Mouse (Mus musculus) CH12.LX (cell line): ENCODE measurements around the gene Bcorl1. TPM values are rescaled to one million over a fixed set of nuclear protein-coding genes. Genes with fewer than 3 reads are reported as not detected.

Experiments
- DNase-seq: peaks from one replicate; pipeline ENCODE4 v3.0.0-alpha.2; 2013; ENCODE audit errors: extremely low read depth
- H3K27ac ChIP-seq: 2 replicates; pipeline ENCODE4 v1.5.1; 2012; ENCODE audit warnings: low read depth, mild to moderate bottlenecking, control low read depth, moderate library complexity; ENCODE audit not compliant: insufficient read depth
- H3K27me3 ChIP-seq: replicated peaks from 2 replicates; pipeline ENCODE3; 2012; ENCODE audit warnings: inconsistent platforms
- H3K36me3 ChIP-seq, 2 experiments: replicated peaks in 1 of 2; 2 replicates each; pipeline versions ENCODE3 to v1.6.1; 2012; ENCODE audit warnings: inconsistent platforms in 1 of 2, low read length in 1 of 2, mild to moderate bottlenecking in 1 of 2, mixed read lengths in 1 of 2, moderate library complexity in 1 of 2; ENCODE audit not compliant: control insufficient read depth in 1 of 2, insufficient read depth in 1 of 2
- H3K4me1 ChIP-seq, 2 experiments: 2 replicates each; pipeline ENCODE4 v1.6.1; 2012; ENCODE audit warnings: inconsistent platforms in 1 of 2, moderate library complexity in 1 of 2; ENCODE audit not compliant: insufficient read depth in 2 of 2, control insufficient read depth in 1 of 2
- H3K4me2 ChIP-seq: 2 replicates; pipeline ENCODE4 v1.6.1; 2012; ENCODE audit warnings: low read depth, mild to moderate bottlenecking, control low read depth; ENCODE audit not compliant: poor library complexity, insufficient read depth, severe bottlenecking
- H3K4me3 ChIP-seq, 3 experiments: fragments of 150-350 bp in 1 of 3; sonication (generic) in 1 of 3; replicated peaks in 1 of 3; 2 replicates each; pipeline versions ENCODE3 to v1.5.1; 2011 to 2012; ENCODE audit warnings: low read depth in 2 of 3, low read length in 2 of 3, mild to moderate bottlenecking in 2 of 3, moderate library complexity in 2 of 3, control low read depth in 1 of 3, improper control_type of control experiment in 1 of 3, inconsistent platforms in 1 of 3, mixed read lengths in 1 of 3; ENCODE audit not compliant: poor library complexity in 1 of 3
- H3K79me2 ChIP-seq: replicated peaks from 2 replicates; pipeline ENCODE4 v1.6.1; 2012; ENCODE audit warnings: mild to moderate bottlenecking, moderate library complexity; ENCODE audit not compliant: control insufficient read depth, poor library complexity, insufficient read depth, severe bottlenecking; ENCODE audit errors: extremely low read depth
- H3K9ac ChIP-seq: 2 replicates; pipeline ENCODE4 v1.6.1; 2012; ENCODE audit warnings: low read depth, mild to moderate bottlenecking, control low read depth, moderate library complexity; ENCODE audit not compliant: insufficient read depth
- H3K9me3 ChIP-seq: replicated peaks from 2 replicates; pipeline ENCODE3; 2012; ENCODE audit warnings: low read length, inconsistent platforms, mixed read lengths
- CTCF ChIP-seq, 2 experiments: IDR thresholded peaks in 1 of 2; conservative IDR thresholded peaks in 1 of 2; 2 replicates each; pipeline ENCODE4 v1.5.1; 2011 to 2012; ENCODE audit warnings: low read depth in 2 of 2, low read length in 2 of 2, improper control_type of control experiment in 1 of 2, inconsistent platforms in 1 of 2, mild to moderate bottlenecking in 1 of 2, moderate library complexity in 1 of 2
- E2F4 ChIP-seq: IDR thresholded peaks from 2 replicates; pipeline ENCODE4 v1.6.1; 2011; ENCODE audit warnings: low read depth, low read length, improper control_type of control experiment; ENCODE audit not compliant: insufficient replicate concordance
- EP300 ChIP-seq: IDR thresholded peaks from 2 replicates; pipeline ENCODE4 v1.6.1; 2011; ENCODE audit warnings: low read length, improper control_type of control experiment
- HCFC1 ChIP-seq: IDR thresholded peaks from 2 replicates; pipeline ENCODE4 v1.6.1; 2012; ENCODE audit warnings: low read depth, mild to moderate bottlenecking, inconsistent platforms, low read length, improper control_type of control experiment
- IRF4 ChIP-seq: IDR thresholded peaks from 2 replicates; pipeline ENCODE4 v1.6.1; 2014; ENCODE audit warnings: low read depth, mild to moderate bottlenecking, inconsistent platforms, low read length, improper control_type of control experiment
- JUN ChIP-seq: IDR thresholded peaks from 2 replicates; pipeline ENCODE4 v1.6.1; 2011; ENCODE audit warnings: low read depth, mild to moderate bottlenecking, low read length, improper control_type of control experiment, moderate library complexity; ENCODE audit not compliant: insufficient read depth
- KAT2A ChIP-seq: IDR thresholded peaks from 2 replicates; pipeline ENCODE4 v1.6.1; 2012; ENCODE audit warnings: low read length, improper control_type of control experiment, inconsistent platforms; ENCODE audit not compliant: insufficient replicate concordance
- MAX ChIP-seq: IDR thresholded peaks from 2 replicates; pipeline ENCODE4 v1.6.1; 2011; ENCODE audit warnings: low read length, improper control_type of control experiment
- NELFE ChIP-seq: IDR thresholded peaks from 2 replicates; pipeline ENCODE4 v1.6.1; 2011; ENCODE audit warnings: low read depth, low read length, improper control_type of control experiment
- RAD21 ChIP-seq: IDR thresholded peaks from 2 replicates; pipeline ENCODE4 v1.6.1; 2011; ENCODE audit warnings: low read depth, mild to moderate bottlenecking, low read length, improper control_type of control experiment, moderate library complexity
- SMC3 ChIP-seq: IDR thresholded peaks from 2 replicates; pipeline ENCODE4 v1.6.1; 2011; ENCODE audit warnings: low read depth, low read length, improper control_type of control experiment
- TBP ChIP-seq: conservative IDR thresholded peaks from 2 replicates; pipeline ENCODE4 v1.6.1; 2011; ENCODE audit warnings: low read depth, low read length, improper control_type of control experiment
- TCF12 ChIP-seq: IDR thresholded peaks from 2 replicates; pipeline ENCODE4 v1.6.1; 2014; ENCODE audit warnings: low read depth, mild to moderate bottlenecking, inconsistent platforms, low read length, improper control_type of control experiment
- USF1 ChIP-seq: IDR thresholded peaks from 2 replicates; pipeline ENCODE4 v1.6.1; 2014; ENCODE audit warnings: low read depth, mild to moderate bottlenecking, inconsistent platforms, low read length, improper control_type of control experiment
- USF2 ChIP-seq: conservative IDR thresholded peaks from 2 replicates; pipeline ENCODE4 v1.6.1; 2011; ENCODE audit warnings: low read depth, low read length, improper control_type of control experiment
- ZKSCAN1 ChIP-seq: IDR thresholded peaks from 2 replicates; pipeline ENCODE4 v1.6.1; 2012; ENCODE audit warnings: low read depth, inconsistent platforms, low read length, improper control_type of control experiment, borderline replicate concordance
- ZMIZ1 ChIP-seq: IDR thresholded peaks from 2 replicates; pipeline ENCODE4 v1.6.1; 2012; ENCODE audit warnings: low read depth, mild to moderate bottlenecking, inconsistent platforms, low read length, improper control_type of control experiment
- dilution Hi-C: fragments of 300-500 bp; cut with MboI; formaldehyde crosslinking; loops from 2 replicates; pipeline ENCODE4 v1.14.3; 2020; ENCODE audit warnings: low sequenced_read_pairs; ENCODE audit not compliant: extremely low pct_unique_long_range_greater_than_20kb, extremely low pct_ligation_motif_present
- in situ Hi-C: fragments of 300-500 bp; cut with MboI; formaldehyde crosslinking; loops from 3 replicates; pipeline ENCODE4 v1.14.3; 2019; ENCODE audit warnings: low sequenced_read_pairs, low pct_ligation_motif_present, low pct_unique_long_range_greater_than_20kb, mixed read lengths
- polyA plus RNA-seq: library from polyadenylated mRNA; unstranded; fragments of >175 nt; gene quantifications from 2 replicates; pipeline ENCODE4 v1.2.1, GENCODE M21; 2012; ENCODE audit warnings: low read depth; ENCODE audit not compliant: insufficient read length
- total RNA-seq, 2 experiments: library from RNA; depleted of rRNA; stranded (reverse); fragments of 300-350 nt in 1 of 2; fragments of >200 nt in 1 of 2; gene quantifications; 2 replicates each; pipeline ENCODE4 v1.2.3; 2012 to 2014

Bcorl1 gene
- total and polyA plus RNA-seq, 3 experiments, result 0.30 to 2.2 (median 1.9) TPM

GRCm38 (mm10) chrX:48409611-48410387 lies 68.6 kb downstream of the Bcorl1 start (continued):
- TF ChIP-seq RAD21, result peak; percentile 62
- no peak for TF ChIP-seq JUN
- no peak for TF ChIP-seq TCF12
- no peak for TF ChIP-seq ZKSCAN1
- no peak for TF ChIP-seq KAT2A
- TF ChIP-seq CTCF (conservative IDR thresholded peaks at IDR 0.05 in 1 of 2, IDR thresholded peaks at IDR 0.05 in 1 of 2; ENCODE audit: low read depth in 2 of 2, low read length in 2 of 2), result peak in 1 of 2 experiments; percentile 77; a peak in 2 of 4 replicates
- TF ChIP-seq EP300, result no peak
- TF ChIP-seq, all 38 proteins: peak for 7

GRCm38 (mm10) chrX:48410388-48410776 lies 69.2 kb downstream of the Bcorl1 start:
- no peak overlapping the region for H3K4me2 ChIP-seq
- H3K36me3 ChIP-seq, result peaks cover 11 to 42% of the 10 kb centered on the region in 2 experiments
- no peak overlapping the region for H3K9ac ChIP-seq
- dilution Hi-C loops, result no loop called here
- peaks cover 7 to 21% of the 10 kb centered on the region in 2 experiments; a peak in 3 of 4 replicates for H3K4me1 ChIP-seq
- no peak overlapping the region for H3K27ac ChIP-seq
- H3K27me3 ChIP-seq, result no peaks in the 10 kb centered on the region
- in situ Hi-C loops, result no loop called here
- H3K4me3 ChIP-seq, result peak overlapping the region in 1 of 3 experiments; percentile 47
- no peaks in the 10 kb centered on the region for H3K79me2 ChIP-seq
- TF ChIP-seq USF1 (no peak), NELFE (0 out of 2 replicates have a peak, but pooled peaks have one; percentile 14), E2F4 (no peak), IRF4 (no peak)
- H3K9me3 ChIP-seq, result no peaks in the 10 kb centered on the region
- no peak for DNase-seq

- H3K36me3 ChIP-seq, result peaks cover 29 to 61% of the 10 kb centered on the region in 2 experiments
- dilution Hi-C loops, result no loop called here
Observed at GRCm38 (mm10) chrX:48412629-48413028, 71.5 kb downstream of the Bcorl1 start.

More at GRCm38 (mm10) chrX:48412629-48413028, 71.5 kb downstream of the Bcorl1 start:
- Histone ChIP-seq H3K4me2 (no peak overlapping the region), H3K4me3 (no peak overlapping the region), H3K27ac (no peak overlapping the region), H3K9me3 (no peaks in the 10 kb centered on the region), H3K4me1 (peaks cover 7 to 18% of the 10 kb centered on the region in 2 experiments; a peak in 2 of 4 replicates), H3K27me3 (no peaks in the 10 kb centered on the region), H3K79me2 (no peaks in the 10 kb centered on the region), H3K9ac (no peak overlapping the region)
- no peak for DNase-seq
- in situ Hi-C loops, result no loop called here
- no peak for TF ChIP-seq IRF4
- no peak for TF ChIP-seq MAX
- no peak for TF ChIP-seq EP300
- no peak for TF ChIP-seq TBP
- TF ChIP-seq TCF12, result no peak
- TF ChIP-seq ZMIZ1, result no peak
- no peak for TF ChIP-seq KAT2A
- TF ChIP-seq HCFC1, result no peak
- TF ChIP-seq SMC3, result no peak
- no peak for TF ChIP-seq USF2
